Mouse (Mus musculus) limb, embryonic 15.5 days (tissue): Measurements from ENCODE around the gene Elf4. TPM values are rescaled to one million over a fixed set of nuclear protein-coding genes. Genes with fewer than 3 reads are reported as not detected.
"Not testable (repeated sequence)": the region's sequence is repeated elsewhere in the genome, so short reads cannot be mapped to it uniquely, and the experiment has no call there.

ENCODE experiments used
- ATAC-seq: fragments of 200-750 bp; cut with Nextera tagmentation; 2 replicates; pipeline ENCODE4 v1.8.0; 2017; ENCODE audit warnings: low read depth, moderate TSS enrichment; ENCODE audit not compliant: insufficient number of reproducible peaks, low FRiP score, low TSS enrichment
- H3K27ac ChIP-seq: fragments of 300-500 bp; sonication (generic); 2 replicates; pipeline ENCODE4 v1.5.1; 2015; ENCODE audit warnings: moderate library complexity, mild to moderate bottlenecking, inconsistent platforms
- H3K27me3 ChIP-seq: fragments of 300-500 bp; sonication (generic); 2 replicates; pipeline ENCODE4 v1.6.1; 2015; ENCODE audit warnings: inconsistent platforms
- H3K36me3 ChIP-seq: fragments of 300-500 bp; sonication (generic); 2 replicates; pipeline ENCODE4 v1.6.1; 2015; ENCODE audit warnings: inconsistent platforms
- H3K4me1 ChIP-seq: fragments of 300-500 bp; sonication (generic); 2 replicates; pipeline ENCODE4 v1.6.1; 2015; ENCODE audit warnings: inconsistent platforms
- H3K4me2 ChIP-seq: fragments of 300-500 bp; sonication (generic); 2 replicates; pipeline ENCODE4 v1.6.1; 2015; ENCODE audit warnings: mild to moderate bottlenecking, inconsistent platforms
- H3K4me3 ChIP-seq: fragments of 300-500 bp; sonication (generic); 2 replicates; pipeline ENCODE4 v1.5.1; 2015; ENCODE audit warnings: mild to moderate bottlenecking, inconsistent platforms
- H3K9ac ChIP-seq: fragments of 300-500 bp; sonication (generic); 2 replicates; pipeline ENCODE4 v1.6.1; 2015; ENCODE audit warnings: inconsistent platforms
- H3K9me3 ChIP-seq: fragments of 300-500 bp; sonication (generic); 2 replicates; pipeline ENCODE4 v1.6.1; 2016; ENCODE audit warnings: inconsistent platforms
- WGBS: fragments of 180-500 bp; shearing (Covaris S2); methylation state at CpG from one replicate; pipeline ENCODE4 v1.1.7; 2015; 5-methylcytosine and 5-hydroxymethylcytosine counted together
- polyA plus RNA-seq: library from polyadenylated mRNA; unstranded; fragments of >200 nt; fragmentation: Nextera tagmentation; extraction: Ambion mirVana; gene quantifications from 2 replicates; pipeline ENCODE4 v1.2.1, GENCODE M21; 2015

Elf4 gene
- polyA plus RNA-seq, 1 experiment from 2014 or later: 8.7 TPM

GRCm38 (mm10) chrX:48455018-48455417 is 7.9 kb downstream of the Elf4 start:
- Histone ChIP-seq H3K27me3 (0 out of 2 replicates have a peak, but pooled peaks cover 5% of the 10 kb centered on the region), H3K36me3 (no peaks in the 10 kb centered on the region), H3K4me1 (0 out of 2 replicates have a peak, but pooled peaks cover 5% of the 10 kb centered on the region), H3K9ac (no peak overlapping the region), H3K4me2 (peak overlapping the region; percentile 46), H3K4me3 (no peak overlapping the region; the same call in 1 of the 2 replicates), H3K27ac (no peak overlapping the region), H3K9me3 (no peaks in the 10 kb centered on the region)
- no peak for ATAC-seq
- WGBS: 24% methylated on average over 9 of the region's 9 CpGs

- no peak; the same call in 1 of the 2 replicates for ATAC-seq
- 0 out of 2 replicates have a peak, but pooled peaks cover 5% of the 10 kb centered on the region for H3K27me3 ChIP-seq
- peak overlapping the region; percentile 60 for H3K27ac ChIP-seq
- H3K4me3 ChIP-seq: peak overlapping the region; percentile 54
- WGBS: 26% methylated on average over 20 of the region's 21 CpGs
- H3K36me3 ChIP-seq: no peaks in the 10 kb centered on the region
- H3K9ac ChIP-seq: 0 out of 2 replicates have a peak overlapping the region, but pooled peaks have one; percentile 4
- peak overlapping the region; percentile 46 for H3K4me2 ChIP-seq
- no peaks in the 10 kb centered on the region for H3K9me3 ChIP-seq
- H3K4me1 ChIP-seq: 0 out of 2 replicates have a peak, but pooled peaks cover 5% of the 10 kb centered on the region
These were observed 8.4 kb downstream of the Elf4 start for GRCm38 (mm10) chrX:48454495-48454878.

- Histone ChIP-seq H3K4me3 (peak overlapping the region; percentile 54), H3K4me1 (0 out of 2 replicates have a peak, but pooled peaks cover 5% of the 10 kb centered on the region), H3K9ac (peak overlapping the region; percentile 45), H3K36me3 (no peaks in the 10 kb centered on the region), H3K27ac (peak overlapping the region; percentile 80), H3K9me3 (no peaks in the 10 kb centered on the region), H3K4me2 (peak overlapping the region; percentile 46), H3K27me3 (0 out of 2 replicates have a peak, but pooled peaks cover 5% of the 10 kb centered on the region)
- 20% methylated on average over 75 of the region's 91 CpGs for WGBS
- ATAC-seq: peak; percentile 88
These were observed 9.0 kb downstream of the Elf4 start for GRCm38 (mm10) chrX:48453736-48454494.

DNA sequence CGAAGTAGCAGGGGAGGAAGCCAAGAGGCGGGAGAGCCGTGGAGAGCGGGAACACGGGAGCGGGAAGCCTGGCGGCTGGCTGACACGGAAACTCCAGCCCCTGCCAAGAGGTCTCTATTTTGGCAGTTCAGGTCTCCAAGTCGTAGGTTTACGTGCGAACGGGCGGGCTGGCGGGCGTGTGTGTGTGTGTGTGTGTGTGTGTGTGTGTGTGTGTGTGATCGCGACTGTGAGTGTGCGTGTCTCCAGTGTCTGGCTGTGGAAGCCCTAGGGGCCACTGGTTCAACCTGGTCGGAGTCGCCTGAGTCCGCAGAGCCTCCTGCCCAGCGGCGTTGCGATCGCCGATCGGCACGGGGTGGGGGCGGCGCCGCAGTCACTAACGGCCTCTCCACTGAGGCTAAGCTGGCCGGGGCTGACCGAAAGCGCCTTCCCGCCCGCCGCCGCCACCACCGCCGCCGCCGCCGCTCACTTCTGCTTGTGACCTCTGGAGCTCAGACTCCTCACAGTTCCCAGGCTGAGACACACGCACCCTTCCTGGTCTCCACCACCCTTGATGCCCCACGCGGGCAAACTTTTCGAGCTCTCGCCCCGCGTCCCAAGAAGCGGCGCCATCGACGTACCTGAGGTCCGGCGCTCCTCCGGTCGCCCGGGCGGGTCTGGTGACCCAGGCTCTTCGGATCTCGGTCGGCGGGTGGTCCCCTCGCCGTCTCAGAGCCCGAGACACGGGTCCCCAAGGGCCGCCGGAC is 9.8 kb downstream of the Elf4 start:
- Histone ChIP-seq H3K9ac (peak overlapping the region; percentile 45), H3K36me3 (no peaks in the 10 kb centered on the region), H3K4me2 (peak overlapping the region; percentile 46), H3K4me3 (peak overlapping the region; percentile 54), H3K27ac (peak overlapping the region; percentile 80), H3K9me3 (no peaks in the 10 kb centered on the region), H3K27me3 (0 out of 2 replicates have a peak, but pooled peaks cover 5% of the 10 kb centered on the region), H3K4me1 (0 out of 2 replicates have a peak, but pooled peaks cover 5% of the 10 kb centered on the region)
- ATAC-seq: no peak
- 22% methylated on average over 50 of the region's 71 CpGs for WGBS

- H3K4me1 ChIP-seq: 0 out of 2 replicates have a peak, but pooled peaks cover 5% of the 10 kb centered on the region
- no peaks in the 10 kb centered on the region for H3K36me3 ChIP-seq
- peak overlapping the region; percentile 45; the same call in 1 of the 2 replicates for H3K9ac ChIP-seq
- peak overlapping the region; percentile 46 for H3K4me2 ChIP-seq
- peak overlapping the region; percentile 80; the same call in 1 of the 2 replicates for H3K27ac ChIP-seq
- peak overlapping the region; percentile 54 for H3K4me3 ChIP-seq
- no peak for ATAC-seq
- 22% methylated on average over 9 of the region's 9 CpGs for WGBS
- no peaks in the 10 kb centered on the region for H3K9me3 ChIP-seq
- H3K27me3 ChIP-seq: 0 out of 2 replicates have a peak, but pooled peaks cover 5% of the 10 kb centered on the region
These were observed 10.6 kb downstream of the Elf4 start for GRCm38 (mm10) chrX:48452231-48452890.

GRCm38 (mm10) chrX:48449646-48450045 is 13.3 kb downstream of the Elf4 start:
- no peak overlapping the region for H3K27ac ChIP-seq
- no peak overlapping the region for H3K4me2 ChIP-seq
- H3K36me3 ChIP-seq: no peaks in the 10 kb centered on the region
- 52% methylated on average over 10 of the region's 10 CpGs for whole genome bisulfite sequencing
- no peak overlapping the region for H3K4me3 ChIP-seq
- H3K4me1 ChIP-seq: 0 out of 2 replicates have a peak, but pooled peaks cover 5% of the 10 kb centered on the region
- H3K27me3 ChIP-seq: 0 out of 2 replicates have a peak, but pooled peaks cover 5% of the 10 kb centered on the region
- no peaks in the 10 kb centered on the region for H3K9me3 ChIP-seq
- ATAC-seq: no peak
- H3K9ac ChIP-seq: no peak overlapping the region

DNA sequence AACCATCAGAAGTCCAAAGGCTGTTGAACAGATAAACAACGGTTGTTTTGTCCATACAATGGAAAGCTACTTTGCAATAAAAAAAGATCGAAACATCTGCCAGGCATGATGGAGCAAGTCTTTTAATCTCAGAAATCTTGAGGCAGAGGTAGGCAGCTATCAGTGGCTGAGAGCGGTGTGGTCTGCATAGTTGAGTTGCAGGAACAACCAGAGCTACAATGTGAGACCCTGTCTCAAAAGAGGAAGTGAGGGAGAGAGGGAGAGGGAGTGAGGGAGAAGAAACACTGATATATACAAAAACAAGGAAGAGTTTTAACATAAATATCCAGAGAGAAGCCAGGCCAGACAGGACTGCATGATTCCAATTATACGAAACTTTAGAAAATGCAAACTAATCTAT is 18.3 kb downstream of the Elf4 start:
- Histone ChIP-seq H3K27ac (no peak overlapping the region), H3K4me3 (no peak overlapping the region), H3K4me2 (no peak overlapping the region), H3K4me1 (no peaks in the 10 kb centered on the region), H3K36me3 (no peaks in the 10 kb centered on the region), H3K9me3 (no peaks in the 10 kb centered on the region), H3K9ac (no peak overlapping the region), H3K27me3 (no peaks in the 10 kb centered on the region)
- WGBS: 80% methylated on average over 4 of the region's 4 CpGs
- no peak for ATAC-seq

- ATAC-seq: no peak
- H3K4me1 ChIP-seq: peaks cover 6% of the 10 kb centered on the region; the same call in 1 of the 2 replicates
- H3K27me3 ChIP-seq: no peaks in the 10 kb centered on the region
- no peaks in the 10 kb centered on the region for H3K9me3 ChIP-seq
- no peak overlapping the region for H3K27ac ChIP-seq
- H3K4me3 ChIP-seq: no peak overlapping the region
- no peak overlapping the region for H3K9ac ChIP-seq
- H3K36me3 ChIP-seq: no peaks in the 10 kb centered on the region
- no peak overlapping the region for H3K4me2 ChIP-seq
- WGBS: 57% methylated on average over 7 of the region's 7 CpGs
These were observed 21.0 kb downstream of the Elf4 start for GRCm38 (mm10) chrX:48441954-48442353.

GRCm38 (mm10) chrX:48441548-48441947 is 21.4 kb downstream of the Elf4 start:
- no peak overlapping the region for H3K4me2 ChIP-seq
- H3K9me3 ChIP-seq: no peaks in the 10 kb centered on the region
- no peaks in the 10 kb centered on the region for H3K36me3 ChIP-seq
- H3K4me3 ChIP-seq: no peak overlapping the region
- no peaks in the 10 kb centered on the region for H3K27me3 ChIP-seq
- H3K4me1 ChIP-seq: peaks cover 6% of the 10 kb centered on the region; the same call in 1 of the 2 replicates
- ATAC-seq: no peak
- no peak overlapping the region for H3K27ac ChIP-seq
- no peak overlapping the region for H3K9ac ChIP-seq
- WGBS: 90% methylated on average over 6 of the region's 6 CpGs

GRCm38 (mm10) chrX:48439036-48439435 is 23.9 kb downstream of the Elf4 start:
- Histone ChIP-seq H3K9ac (no peak overlapping the region), H3K27ac (no peak overlapping the region), H3K4me2 (no peak overlapping the region), H3K4me3 (no peak overlapping the region), H3K27me3 (no peaks in the 10 kb centered on the region), H3K9me3 (no peaks in the 10 kb centered on the region), H3K4me1 (peaks cover 13% of the 10 kb centered on the region), H3K36me3 (no peaks in the 10 kb centered on the region)
- WGBS: 52% methylated on average over 4 of the region's 4 CpGs
- ATAC-seq: no peak

DNA sequence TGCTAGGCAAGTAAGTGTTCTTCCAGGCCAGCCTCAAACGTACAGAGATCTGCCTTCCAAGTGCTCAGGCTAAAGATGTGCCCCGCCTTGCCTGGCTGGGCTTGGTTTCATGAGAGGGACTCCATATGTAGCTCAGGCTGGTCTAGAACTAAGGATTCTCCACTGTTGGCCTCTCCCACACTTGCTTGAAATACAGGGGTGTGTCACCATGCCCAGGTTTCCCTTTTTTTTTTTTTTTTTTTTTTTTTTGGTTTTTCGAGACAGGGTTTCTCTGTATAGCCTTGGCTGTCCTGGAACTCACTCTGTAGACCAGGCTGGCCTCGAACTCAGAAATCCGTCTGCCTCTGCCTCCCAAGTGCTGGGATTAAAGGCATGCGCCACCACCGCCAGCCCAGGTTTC is 26.9 kb downstream of the Elf4 start:
- not testable (repeated sequence) for H3K27ac ChIP-seq, H3K9me3 ChIP-seq, H3K4me3 ChIP-seq, ATAC-seq, H3K4me2 ChIP-seq, H3K9ac ChIP-seq, H3K27me3 ChIP-seq, H3K36me3 ChIP-seq
- peaks cover 13% of the 10 kb centered on the region for H3K4me1 ChIP-seq
- WGBS: 78% methylated on average over 6 of the region's 7 CpGs
